Mouse (Mus musculus) fat pad, adult 2 months (tissue): ENCODE results near the gene Zmiz1.

Experiments
- DNase-seq: peaks from one replicate; pipeline ENCODE4 v3.0.0-alpha.2; 2011; ENCODE audit warnings: low read depth, low spot score; ENCODE audit errors: extremely low read depth

The Zmiz1 gene

DNA sequence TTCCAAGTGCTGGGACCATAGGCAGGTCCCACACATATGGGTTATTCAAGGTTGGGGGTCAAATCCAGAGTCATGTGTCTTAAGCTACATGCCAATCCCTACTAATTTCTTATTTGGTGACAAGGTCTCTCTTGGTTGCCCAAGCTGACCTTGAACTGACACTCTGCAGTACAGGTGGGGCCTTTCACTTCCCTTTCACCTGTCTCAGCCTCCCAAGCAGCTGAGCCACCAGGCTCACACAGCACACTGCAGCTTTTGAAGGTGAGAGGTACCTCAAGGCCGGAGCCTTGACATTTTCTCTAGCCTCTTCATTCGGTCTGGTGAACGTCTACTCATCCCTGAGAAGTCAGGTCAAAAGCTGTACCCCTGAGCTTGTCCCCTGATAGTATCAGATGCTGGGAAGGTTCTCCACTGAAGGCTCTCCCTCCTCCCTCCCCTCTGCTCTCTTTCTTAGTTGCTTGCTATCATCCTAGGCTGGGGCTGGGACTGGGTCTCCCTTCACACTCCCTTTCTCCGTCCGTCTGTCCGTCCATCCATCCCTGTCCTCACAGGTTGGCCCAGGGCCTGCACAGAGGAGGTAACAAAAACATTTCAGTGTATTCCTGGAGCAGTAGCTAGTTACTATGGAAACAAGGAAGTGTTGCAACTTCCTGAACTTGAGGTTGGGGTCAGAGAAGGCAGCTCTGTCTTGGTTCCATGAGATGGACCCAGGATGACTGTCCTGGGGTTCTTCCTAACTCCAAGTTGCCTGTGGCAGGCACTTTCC, 13.3 kb downstream of the Zmiz1 start:
- no peak for DNase-seq

DNA sequence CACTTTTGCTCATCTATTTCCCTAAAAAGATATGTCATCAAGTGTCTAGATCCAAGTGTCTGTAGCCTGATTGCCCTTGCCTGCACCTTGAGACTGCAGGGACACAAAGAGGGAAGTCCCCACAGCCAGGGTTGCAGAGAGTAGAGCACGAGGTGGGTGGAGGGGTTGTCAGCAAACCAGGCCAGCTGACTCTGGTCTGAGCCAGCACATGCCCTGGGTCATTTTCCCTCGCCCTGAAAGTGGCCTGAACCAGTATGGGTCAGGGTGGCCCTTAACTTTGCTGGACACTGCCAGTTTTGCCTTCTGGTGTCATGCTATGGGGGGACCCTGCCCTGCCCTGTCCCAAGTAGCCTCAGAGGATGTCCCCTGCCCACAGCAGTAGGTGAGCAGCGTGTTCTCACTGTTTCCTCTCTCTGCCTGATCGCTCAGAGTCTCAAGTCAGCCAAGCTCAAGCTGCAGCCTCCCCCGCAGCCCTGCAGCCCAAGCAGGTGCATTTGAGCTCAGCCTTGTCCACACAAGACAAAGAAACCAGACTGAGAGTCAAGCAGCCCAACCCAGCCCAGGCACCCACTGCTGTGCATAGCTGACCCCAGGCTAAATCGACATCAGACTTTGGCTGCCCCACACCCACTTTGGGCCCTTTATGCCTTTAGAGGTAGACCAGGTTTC, 14.1 kb downstream of the Zmiz1 start:
- DNase-seq, result no peak

DNA sequence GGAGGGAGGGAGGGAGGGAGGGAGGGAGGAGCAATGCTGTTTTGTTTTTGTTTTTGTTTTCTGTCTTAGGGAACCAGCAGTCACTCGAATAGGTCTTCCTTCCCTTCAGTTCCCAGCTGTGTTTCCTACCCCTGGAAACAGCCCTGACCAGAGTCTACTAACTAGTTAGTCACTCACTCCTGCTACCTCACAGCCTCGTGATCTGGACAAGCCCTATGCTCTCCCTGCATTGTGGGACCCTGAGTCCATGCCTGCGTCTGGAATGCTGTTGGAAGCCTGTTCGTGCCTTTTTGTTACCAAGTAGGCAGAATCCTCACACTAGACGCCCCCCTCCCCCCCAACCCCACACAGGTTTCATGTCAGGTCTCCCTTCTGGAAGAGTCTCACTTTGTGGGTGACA, 15.0 kb downstream of the Zmiz1 start:
- no peak for DNase-seq

DNA sequence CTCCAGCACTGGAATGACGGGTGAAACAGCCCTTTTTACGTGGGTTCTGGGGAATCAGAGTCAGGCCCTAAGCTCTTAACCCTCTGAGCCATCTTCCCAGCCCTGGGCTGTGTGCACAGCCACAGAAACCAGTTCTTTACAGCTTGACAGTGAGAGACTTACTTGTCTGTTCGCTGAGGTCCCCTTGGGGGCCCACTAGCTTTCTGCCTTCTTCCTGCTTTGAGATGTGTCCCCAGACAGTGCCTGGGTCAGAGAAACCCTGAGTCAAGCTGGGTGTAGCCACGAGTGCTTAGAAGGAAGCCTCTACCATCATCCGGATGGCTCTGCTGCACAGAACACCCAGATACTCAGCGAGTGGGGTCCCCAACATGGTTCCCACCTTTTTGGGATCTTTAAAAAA, 15.7 kb downstream of the Zmiz1 start:
- no peak for DNase-seq

DNA sequence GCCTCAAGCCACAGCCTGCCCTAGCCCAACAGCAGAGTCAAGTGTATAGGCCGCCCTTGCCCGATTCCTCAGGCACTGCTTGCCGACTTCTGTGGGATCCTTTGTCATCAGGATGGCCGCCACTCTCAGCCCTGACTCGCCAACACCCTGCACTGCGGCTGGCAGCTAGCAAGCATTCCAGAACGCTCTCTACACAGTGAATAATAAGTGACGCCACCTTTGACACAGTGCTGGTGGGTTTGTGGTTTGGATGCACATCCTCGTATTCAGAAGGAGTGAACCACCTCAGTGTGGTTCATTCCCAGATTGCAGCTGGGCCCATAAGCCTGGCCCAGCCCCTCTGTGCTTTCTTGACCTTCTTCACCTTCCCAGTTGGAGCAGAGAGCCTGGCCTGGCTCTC, 17.1 kb downstream of the Zmiz1 start:
- no peak for DNase-seq

DNA sequence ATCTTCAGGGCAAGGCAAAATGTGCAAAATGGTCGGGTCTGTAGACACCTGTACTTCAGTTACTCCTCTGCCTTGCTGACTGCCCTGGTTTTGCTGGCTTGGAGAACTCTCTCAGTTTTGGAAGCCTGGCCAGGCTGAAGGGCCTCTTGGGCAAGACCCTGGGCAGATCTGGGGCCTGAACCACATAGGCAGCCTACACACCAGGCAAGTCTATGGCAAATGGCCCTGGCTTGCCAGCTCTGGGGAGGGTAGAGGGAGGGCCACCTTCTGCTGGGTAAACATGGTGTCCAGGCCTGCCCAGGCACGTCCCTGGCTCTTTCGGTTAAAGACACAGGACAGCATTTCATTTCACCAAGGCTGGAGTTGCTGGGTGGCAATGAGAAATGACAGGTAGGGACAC, 17.5 kb downstream of the Zmiz1 start:
- no peak for DNase-seq

DNA sequence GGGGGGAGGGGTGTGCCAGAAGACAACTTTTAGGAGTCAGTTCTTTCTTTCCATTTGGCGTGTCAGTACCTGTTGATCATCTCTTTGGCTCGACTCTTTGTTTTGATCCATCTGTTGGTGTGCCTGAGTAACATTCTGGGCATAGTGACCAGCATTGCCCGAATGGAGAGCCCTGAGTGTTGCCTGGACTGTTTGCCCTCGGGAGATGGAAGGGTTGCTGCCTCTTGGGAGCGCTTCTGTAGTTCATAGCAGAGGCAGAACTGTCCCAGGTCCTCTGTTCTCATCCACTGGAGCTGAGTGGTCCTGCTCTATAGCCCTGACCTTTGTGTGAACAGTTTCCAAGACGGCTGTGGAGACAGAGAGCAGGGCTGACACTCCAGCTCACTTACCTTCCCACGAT, 18.3 kb downstream of the Zmiz1 start:
- no peak for DNase-seq

DNA sequence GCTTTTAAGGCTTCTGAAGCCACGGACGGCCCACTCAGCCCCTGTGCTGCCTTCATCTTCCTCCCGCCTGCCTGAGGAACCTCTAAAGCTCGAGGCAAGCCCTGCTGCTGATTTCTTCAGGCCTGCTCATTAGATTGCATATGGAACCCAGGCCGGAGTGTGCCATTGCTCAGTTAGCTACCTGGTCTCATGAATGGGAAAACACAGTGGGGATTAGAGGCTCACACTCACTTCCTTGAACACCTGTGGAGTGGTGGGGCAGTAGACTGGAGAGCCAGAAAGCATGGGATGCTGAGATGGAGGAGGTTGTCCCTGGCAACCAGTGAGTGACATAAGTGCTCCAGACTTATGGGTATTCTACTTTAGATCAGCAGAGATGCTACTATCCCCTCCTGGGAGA, 19.3 kb downstream of the Zmiz1 start:
- DNase-seq, result no peak

DNA sequence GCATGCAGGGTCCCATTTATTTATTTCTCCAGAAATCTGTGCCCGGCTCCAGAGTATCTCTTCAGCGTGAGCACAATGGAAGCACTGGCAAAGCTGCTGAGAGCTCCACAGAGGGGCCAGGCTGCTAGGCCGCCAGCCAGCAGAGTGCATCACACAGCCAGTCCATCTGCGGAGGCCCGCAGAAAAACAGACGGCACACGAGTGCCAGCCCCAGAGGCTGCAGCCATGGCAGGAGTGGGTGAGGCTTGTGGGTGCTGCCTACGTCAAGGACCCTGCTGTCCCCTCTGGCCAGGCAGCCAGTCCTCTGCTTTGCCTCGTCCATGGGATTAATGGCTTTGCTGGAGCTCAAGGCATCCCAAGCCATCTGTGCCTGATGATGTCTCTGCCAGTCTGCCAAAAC, 19.8 kb downstream of the Zmiz1 start:
- no peak for DNase-seq

DNA sequence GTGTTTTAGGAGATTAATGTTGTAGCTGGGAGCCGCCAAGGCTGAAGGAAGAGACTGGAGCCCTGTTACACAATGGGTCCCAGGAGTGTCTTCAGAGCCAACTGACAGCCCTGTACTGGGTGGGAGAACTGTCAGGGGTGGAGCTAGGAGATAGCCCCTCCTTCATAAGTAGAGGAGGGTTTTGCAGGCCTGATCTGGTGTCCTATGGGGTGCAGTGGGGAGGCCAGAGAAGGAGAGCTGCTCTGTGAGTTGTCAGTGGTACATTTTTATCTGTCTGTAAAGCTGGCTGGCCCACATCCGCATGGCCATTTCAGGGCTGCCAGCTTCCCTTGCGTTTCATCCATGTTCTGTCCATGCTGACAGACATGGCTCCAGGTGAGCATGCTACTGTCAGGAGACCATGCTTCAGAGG, 20.9 kb downstream of the Zmiz1 start:
- DNase-seq, result no peak

DNA sequence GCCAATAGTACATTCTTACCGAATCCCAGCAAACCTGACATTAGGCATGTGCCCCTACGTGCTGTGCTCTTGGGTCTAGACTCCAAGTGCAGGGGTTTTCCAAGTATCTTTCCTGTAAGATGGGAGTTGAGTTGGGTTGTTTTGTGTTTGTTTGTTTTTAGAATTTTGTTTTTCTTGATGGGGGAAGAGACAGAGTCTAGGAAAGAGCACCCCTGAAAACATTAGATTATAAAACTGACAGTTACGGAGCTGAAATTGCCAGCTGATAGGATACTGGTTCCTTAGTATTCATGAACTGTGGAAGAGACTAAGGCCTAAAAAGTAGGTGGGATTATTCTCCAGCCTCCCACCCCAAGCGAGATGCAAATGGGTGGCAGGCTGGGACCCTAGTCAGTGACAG, 21.5 kb downstream of the Zmiz1 start:
- no peak for DNase-seq

DNA sequence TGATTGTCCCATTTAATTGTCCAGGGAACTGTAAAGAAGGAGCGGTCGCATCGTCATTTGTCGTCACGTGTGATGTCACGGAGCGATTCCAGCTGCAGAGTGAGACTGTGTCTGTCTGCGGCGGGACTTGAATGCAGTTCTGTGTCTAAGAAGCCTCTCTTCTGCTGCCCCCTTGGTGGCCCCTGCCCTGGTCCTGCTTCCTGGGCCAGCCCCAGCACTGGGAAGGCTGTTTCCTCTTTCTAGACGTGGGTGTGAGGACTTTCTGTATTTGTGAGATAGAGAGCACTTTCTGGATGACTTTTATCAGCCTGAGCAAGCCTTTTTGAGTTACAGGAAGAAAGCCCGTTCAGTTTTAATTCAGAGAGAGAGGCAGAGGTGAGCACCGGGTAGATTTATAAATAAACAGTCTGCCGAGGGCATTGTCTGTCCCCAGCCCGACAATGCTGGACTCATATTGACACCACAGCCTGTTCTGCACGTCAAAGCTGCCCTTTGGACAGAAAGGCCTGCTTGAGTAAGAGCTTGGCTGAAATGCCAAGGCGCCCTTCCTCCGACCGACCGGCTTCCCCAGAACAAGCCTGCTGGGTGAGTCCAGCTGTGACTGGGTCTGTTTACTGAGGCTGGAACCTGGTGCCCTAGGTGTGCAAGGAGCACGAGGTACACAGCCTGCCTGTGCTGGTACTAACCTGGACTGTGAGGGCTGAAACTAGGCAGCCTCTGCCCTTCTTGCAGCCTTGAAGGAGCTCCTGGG, 22.1 kb downstream of the Zmiz1 start:
- no peak for DNase-seq

DNA sequence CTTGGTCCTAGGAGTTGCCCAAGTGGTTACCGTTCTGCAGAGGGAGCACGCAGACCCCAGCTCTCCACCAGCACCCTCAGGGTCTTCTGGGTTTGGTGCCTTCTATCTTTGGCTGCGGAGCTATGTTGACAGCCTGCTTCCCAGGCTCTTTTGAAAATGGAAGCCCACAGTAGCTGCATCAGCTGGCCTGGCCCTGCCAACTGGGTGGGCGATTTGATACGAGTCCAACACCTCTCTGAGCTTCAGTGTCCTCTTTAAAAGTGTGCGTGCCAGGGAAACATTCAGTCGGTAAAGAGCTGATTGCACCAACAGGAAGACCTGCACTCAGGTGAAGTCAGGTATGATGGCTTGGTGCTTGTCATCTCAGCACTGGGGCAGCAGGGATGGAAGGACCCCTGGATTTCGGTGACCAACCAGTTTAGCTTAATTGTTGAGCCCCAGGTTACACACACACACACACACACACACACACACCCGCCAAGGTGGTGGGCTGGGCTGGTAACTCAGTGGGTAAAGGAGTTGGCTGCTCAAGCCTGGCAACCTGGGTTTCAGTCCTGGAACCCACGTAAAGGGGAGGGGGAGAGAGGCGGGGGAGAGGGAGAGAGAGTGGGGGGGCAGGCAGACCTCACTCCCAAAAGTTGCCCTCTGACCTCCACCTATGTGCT, 22.8 kb downstream of the Zmiz1 start:
- no peak for DNase-seq

DNA sequence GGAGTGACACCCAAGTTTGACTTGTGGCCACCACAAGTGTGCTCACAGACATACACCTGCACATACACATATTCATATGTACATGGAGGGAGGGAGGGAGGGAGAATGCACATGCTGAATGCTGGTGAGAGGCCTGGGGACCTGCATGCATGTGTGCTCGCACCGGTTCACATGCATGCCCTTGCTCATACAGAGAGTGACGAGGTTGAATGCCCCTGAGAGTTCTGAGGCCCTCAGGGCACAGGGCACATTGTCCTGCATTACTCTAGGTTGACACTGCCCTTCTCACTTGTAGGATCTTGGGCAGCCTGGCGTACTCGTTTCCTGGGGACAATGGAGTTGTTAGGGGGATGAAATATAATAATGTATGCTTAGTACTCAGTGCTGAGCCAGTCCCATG, 23.4 kb downstream of the Zmiz1 start:
- no peak for DNase-seq

DNA sequence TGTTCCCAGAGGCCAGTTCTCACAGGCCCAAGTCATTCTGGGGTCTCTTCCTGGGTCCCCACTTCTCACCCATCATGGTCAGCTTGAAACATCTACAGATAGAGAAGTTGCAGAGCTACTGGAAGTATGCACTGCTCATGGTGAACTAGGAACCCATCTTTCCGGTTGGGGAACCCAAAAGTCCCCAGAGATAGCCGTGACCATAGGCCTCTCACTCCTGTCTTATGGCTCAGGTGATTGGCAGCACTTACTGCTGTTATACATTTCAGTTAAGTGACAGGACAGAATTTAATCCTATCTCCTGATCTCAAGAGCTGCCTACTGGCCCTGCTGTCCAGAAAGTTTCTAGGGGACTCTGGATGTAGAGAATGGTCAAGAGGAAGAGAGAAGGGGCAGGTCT, 24.3 kb downstream of the Zmiz1 start:
- DNase-seq, result no peak

DNA sequence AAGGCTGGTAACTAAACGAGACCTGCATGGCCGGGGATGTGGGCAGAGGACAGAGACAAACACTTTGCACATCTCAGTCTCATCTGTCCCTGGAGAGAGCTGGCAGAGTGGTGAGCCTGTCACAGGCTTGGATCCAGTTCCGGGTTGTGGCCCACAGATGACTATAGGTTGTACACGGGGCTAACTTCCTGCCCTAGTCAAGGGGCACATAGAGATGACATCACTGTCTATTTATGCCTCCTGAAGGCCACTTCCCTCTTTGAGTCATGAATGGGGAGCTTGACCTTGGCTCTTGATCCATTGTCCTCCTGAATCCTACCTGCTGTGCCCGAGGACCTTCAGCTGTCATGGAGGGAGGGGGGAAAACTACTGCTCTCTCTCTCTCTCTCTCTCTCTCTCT, 25.1 kb downstream of the Zmiz1 start:
- DNase-seq, result no peak

DNA sequence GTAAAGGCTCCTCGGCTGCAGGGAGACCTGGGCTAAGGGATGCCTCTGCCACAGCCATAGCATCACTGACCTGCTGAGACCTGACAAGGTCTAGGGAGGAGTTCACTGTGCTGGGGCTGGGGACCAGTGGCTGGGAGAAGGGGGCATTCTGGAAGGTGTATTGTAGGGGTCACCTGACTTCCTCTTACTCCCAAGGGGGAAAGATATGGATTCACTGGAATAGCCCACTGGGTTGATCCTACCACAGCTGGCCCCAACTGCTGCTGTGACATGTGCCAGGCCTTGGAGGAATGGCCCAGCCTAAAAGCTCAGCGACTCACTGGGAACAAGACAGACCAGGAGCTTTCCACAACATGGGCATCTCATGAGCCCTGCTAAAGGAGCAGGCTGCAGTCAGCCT, 27.2 kb downstream of the Zmiz1 start:
- no peak for DNase-seq

DNA sequence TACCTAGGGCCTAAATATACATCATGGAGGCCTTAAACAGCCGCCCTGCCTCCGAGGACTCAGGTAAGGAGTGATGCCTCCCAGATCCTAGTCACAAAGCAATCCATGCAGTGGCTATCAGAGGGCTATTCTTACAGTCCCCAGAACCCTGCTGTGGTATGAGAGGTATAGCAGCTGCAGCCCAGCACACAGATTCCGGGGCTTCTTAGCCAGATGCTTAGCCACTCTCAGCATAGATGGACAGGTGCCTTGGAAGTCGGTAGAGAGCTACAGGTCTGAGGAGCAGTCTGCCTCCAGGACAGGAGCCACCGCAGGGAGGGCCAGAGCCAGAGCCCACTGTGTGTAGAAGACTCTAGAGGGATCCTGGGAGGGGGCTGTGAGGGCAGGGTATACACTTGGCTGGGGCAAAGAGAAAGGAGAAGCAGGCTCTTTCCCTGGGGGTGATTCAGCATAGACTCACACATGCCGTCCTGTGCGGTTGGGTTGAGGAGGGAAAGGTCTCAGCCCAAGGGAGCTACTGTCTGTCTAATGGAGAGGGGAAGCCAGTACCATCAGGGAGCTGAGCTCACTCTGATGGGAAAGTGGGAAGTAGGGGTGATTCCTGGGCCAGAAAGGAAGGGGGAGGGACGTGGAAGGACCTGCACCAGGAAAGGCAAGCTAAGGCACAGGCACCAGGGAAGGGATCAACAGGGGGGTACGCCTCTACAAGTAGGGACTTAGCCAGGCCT, 27.9 kb downstream of the Zmiz1 start:
- DNase-seq, result no peak

DNA sequence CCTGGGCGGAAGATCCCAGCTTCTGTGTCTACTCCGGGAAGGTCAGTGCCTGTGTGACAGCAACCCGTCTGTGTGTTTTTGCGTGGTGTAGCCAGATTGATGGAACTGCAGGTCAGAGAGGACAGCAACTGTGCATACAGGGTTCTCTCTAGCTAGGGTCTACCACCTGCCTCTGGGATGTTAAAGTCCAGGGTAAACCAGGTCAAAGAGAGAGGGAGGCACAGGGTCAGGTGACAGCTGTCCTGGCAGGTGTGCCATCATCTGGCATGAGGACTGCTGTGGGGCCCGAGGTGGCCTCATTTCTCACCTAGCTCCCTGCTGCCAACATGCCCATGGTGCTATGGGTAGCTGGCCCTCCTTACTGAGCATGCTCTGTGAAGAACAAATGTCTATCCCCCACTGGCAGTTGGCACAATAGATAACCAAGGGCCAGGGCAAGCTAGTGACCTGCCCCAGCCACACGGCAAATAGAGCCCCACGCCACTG, 28.5 kb downstream of the Zmiz1 start:
- no peak for DNase-seq

DNA sequence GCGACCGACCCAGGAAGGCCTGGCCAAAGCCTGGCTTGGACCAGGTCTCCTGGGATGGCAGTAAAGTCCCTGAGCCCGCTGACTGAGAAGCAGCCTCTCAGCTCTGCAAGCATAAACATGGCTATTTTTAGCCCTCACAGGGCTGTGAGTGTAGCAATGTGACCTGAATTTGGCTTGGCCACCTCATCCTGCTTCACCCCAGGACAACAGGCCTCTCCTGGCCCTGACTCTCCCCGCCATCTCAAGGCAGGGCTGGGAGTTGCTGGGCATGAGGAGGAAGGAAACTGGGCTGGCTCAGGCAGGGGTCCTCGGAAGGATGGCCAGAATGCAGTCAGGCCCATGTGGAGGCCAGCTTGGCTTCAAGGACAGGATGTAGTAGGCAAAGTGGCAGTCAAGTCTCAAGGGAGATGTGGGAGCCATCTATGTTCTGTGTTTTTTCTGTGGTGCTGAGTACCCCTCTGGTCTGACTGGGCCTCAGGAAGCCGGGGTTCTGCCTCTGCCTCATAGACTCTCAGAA, 29.2 kb downstream of the Zmiz1 start:
- no peak for DNase-seq
